Mouse (Mus musculus): Measurements from ENCODE around the gene Vmn1r197. TPM values are rescaled to one million over a fixed set of nuclear protein-coding genes. Genes with fewer than 3 reads are reported as not detected.

Vmn1r197 gene
- 0.06 TPM for polyA plus RNA-seq (2017; shearing (Covaris generic))

DNA sequence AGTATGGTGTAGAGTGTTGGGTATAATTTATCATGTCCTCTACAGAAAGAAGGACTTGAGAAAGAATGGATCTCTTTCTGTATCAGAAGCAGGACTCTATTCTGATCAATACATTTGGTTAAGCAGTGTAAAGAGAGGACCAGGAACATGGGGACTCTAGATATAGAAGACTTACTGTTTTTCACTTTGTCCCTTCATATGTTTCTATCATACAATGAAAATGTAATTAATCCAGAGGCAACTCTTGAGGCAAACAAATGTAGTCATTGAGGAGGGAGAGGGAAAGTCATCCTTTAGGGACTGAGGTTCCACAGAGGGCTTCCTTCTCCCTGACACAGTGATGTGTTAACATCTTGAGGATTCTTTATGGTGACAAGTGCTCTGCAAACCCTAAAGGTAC is at the start of gene Vmn1r197:
Gene Vmn1r197, plus strand, starts transcription at position 301 of the 400 bp plus-strand sequence.

DNA sequence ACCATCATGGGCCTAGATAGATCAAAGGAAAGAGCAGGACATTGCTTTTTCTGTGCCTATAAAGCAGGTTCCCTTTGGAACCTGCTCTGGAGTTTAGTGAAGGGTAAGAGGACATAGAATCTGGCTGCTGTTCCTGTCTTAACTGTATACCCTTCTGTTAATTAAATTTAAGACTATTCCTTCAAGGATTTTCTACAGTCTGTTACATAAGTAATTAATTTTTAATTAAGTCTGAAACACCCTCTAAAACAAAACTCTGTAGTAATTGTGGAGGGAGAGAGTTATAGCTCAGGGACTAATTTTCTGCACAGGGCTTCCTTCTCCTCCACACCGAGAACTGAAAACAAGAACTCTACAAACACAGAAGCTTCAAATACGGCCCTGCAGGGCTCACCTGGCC is 34.8 kb upstream of the Vmn1r197 start, which contains the start of gene Vmn1r196:
Gene Vmn1r196, plus strand, starts transcription at position 301 of the 400 bp plus-strand sequence.

DNA sequence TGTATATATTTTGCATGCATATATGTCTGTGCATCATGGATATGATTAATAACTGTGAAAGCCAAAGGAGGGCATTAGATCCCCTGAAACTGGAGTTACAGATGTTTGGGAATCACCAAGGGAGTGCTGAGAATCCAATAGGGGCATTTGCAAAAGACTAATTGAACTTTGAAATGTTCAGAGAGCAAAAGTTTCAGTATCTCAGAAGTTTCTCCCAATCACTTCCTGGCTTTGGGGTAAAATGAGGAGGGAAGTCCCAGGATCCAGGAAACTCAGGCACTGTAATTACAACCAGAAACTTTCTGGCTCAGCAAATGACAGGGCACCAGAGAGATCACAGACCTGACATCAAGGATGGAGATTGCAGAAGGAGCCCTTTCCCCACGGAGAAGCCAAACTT is 25.7 kb downstream of the Vmn1r197 start, which contains the start of gene Vmn1r198:
Gene Vmn1r198, plus strand, starts transcription at position 301 of the 400 bp plus-strand sequence.

DNA sequence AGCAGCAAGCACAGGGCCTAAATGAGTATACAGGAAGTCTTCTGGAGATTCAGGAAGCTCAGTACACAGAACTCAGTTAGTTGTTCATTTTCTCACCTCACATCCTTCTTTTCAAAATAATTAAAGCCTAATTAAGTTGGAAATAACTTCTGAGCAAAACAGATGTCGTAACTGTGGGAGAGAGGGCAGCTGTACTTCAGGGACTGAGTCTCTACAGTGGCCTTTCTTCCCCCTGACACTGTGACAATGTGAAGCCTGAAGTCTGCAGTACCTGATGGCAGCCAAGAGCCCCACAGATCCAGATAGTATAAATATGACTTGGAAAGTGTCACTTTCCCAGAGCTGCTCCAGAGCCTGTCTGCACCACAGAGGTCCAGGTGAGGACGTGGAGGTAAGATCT is 55.1 kb downstream of the Vmn1r197 start, which contains the start of gene Vmn1r199:
Gene Vmn1r199, plus strand, starts transcription at position 301 of the 400 bp plus-strand sequence.

Other genes starting within 250 kb of the Vmn1r197 start
- not detected for gene Vmn1r188, start 240.1 kb upstream of the Vmn1r197 start, polyA plus RNA-seq (2017; shearing (Covaris generic))
- not detected for gene Vmn1r189, start 218.8 kb upstream of the Vmn1r197 start, polyA plus RNA-seq (2017; shearing (Covaris generic))
- gene Vmn1r191, start 140.6 kb upstream of the Vmn1r197 start, polyA plus RNA-seq (2017; shearing (Covaris generic)), result not detected
- not detected for gene Vmn1r192, start 133.4 kb upstream of the Vmn1r197 start, polyA plus RNA-seq (2017; shearing (Covaris generic))
- not detected for gene Vmn1r193, start 101.4 kb upstream of the Vmn1r197 start, polyA plus RNA-seq (2017; shearing (Covaris generic))
- not detected for gene Vmn1r194, start 80.4 kb upstream of the Vmn1r197 start, polyA plus RNA-seq (2017; shearing (Covaris generic))
- not detected for gene Vmn1r195, start 54.1 kb upstream of the Vmn1r197 start, polyA plus RNA-seq (2017; shearing (Covaris generic))
- gene Vmn1r196, start 34.7 kb upstream of the Vmn1r197 start, polyA plus RNA-seq (2017; shearing (Covaris generic)), result not detected
- gene Vmn1r198, start 25.8 kb downstream of the Vmn1r197 start, polyA plus RNA-seq (2017; shearing (Covaris generic)), result not detected
- not detected for gene Vmn1r199, start 55.2 kb downstream of the Vmn1r197 start, polyA plus RNA-seq (2017; shearing (Covaris generic))
- gene Vmn1r200, start 65.8 kb downstream of the Vmn1r197 start, polyA plus RNA-seq (2017; shearing (Covaris generic)), result 0.20 TPM
- gene Vmn1r201, start 147.3 kb downstream of the Vmn1r197 start, polyA plus RNA-seq (2017; shearing (Covaris generic)), result not detected
- not detected for gene Vmn1r202, start 180.8 kb downstream of the Vmn1r197 start, polyA plus RNA-seq (2017; shearing (Covaris generic))
- 0.18 TPM for gene Vmn1r203, start 193.5 kb downstream of the Vmn1r197 start, polyA plus RNA-seq (2017; shearing (Covaris generic))
- gene Vmn1r204, start 228.6 kb downstream of the Vmn1r197 start, polyA plus RNA-seq (2017; shearing (Covaris generic)), result not detected